9 mouse cellular contexts compared by ENCODE assay signal in genomic region chr9:58314682-58315360, GRCm38 (mm10). TPM values are rescaled to one million over a fixed set of nuclear protein-coding genes. Genes with fewer than 3 reads are reported as not detected.
A peak's percentile ranks its signal among the peaks of the same experiment; 100 is the strongest.
DNase-seq lines count a peak whose midpoint lies in the region; ATAC-seq lines count a peak whose summit lies in the region.
"Had no signal": no experiment of that assay in that cellular context is flagged by ENCODE, and none has a peak within 500 bp of the region (broad histone marks: within the 10 kb centered on the region; RNA-seq: fewer than 3 reads in every experiment).

No protein-coding gene starts in this region.

- no peak overlapping the region for H3K4me2 ChIP-seq in hindbrain, embryonic 15.5 days
- H3K4me2 ChIP-seq in neural tube, embryonic 13.5 days = no peak overlapping the region

- peak; percentile 33; the same call in 1 of the 2 replicates for ATAC-seq in hindbrain, embryonic 15.5 days (ENCODE audit: low FRiP score, low read depth)
- no peak for ATAC-seq in neural tube, embryonic 13.5 days (ENCODE audit: low read depth)

- H3K9me3 ChIP-seq in hindbrain, embryonic 15.5 days = no peaks in the 10 kb centered on the region
- no peaks in the 10 kb centered on the region for H3K9me3 ChIP-seq in neural tube, embryonic 13.5 days

- peaks cover 25% of the 10 kb centered on the region for H3K27me3 ChIP-seq in hindbrain, embryonic 15.5 days
- H3K27me3 ChIP-seq in neural tube, embryonic 13.5 days = peaks cover 40% of the 10 kb centered on the region

- peaks cover 46% of the 10 kb centered on the region for H3K4me1 ChIP-seq in hindbrain, embryonic 15.5 days (replicated peaks)
- peaks cover 63% of the 10 kb centered on the region for H3K4me1 ChIP-seq in neural tube, embryonic 13.5 days (replicated peaks)

- WGBS in hindbrain, embryonic 15.5 days = 42% methylated on average over 5 of the region's 5 CpGs
- WGBS in neural tube, embryonic 13.5 days = 36% methylated on average over 5 of the region's 5 CpGs

- H3K4me3 ChIP-seq in hindbrain, embryonic 15.5 days = no peak overlapping the region
- H3K4me3 ChIP-seq in neural tube, embryonic 13.5 days = no peak overlapping the region

- H3K9ac ChIP-seq in hindbrain, embryonic 15.5 days = no peak overlapping the region
- H3K9ac ChIP-seq in neural tube, embryonic 13.5 days = no peak overlapping the region

- DNase-seq in adrenal gland, adult (ENCODE audit: inconsistent age in 2 of 2, low spot score in 1 of 2) = peak; percentile 42 to 84
- DNase-seq in adrenal gland, adult 18-20 months (ENCODE audit: low spot score in 2 of 2) = no peak
- peak; percentile 53 to 57 for DNase-seq in right cerebral cortex, postnatal 10 days (ENCODE audit: low spot score in 2 of 2)
- DNase-seq in right cerebral cortex, postnatal 36 days (ENCODE audit: low spot score in 2 of 2) = no peak
- no peak for DNase-seq in spleen, adult 12 weeks (ENCODE audit: low spot score)
- DNase-seq in right cerebral cortex, postnatal 4 days = no peak

- H3K27ac ChIP-seq in hindbrain, embryonic 15.5 days (replicated peaks) = peak overlapping the region; percentile 66
- peak overlapping the region; percentile 77 for H3K27ac ChIP-seq in neural tube, embryonic 13.5 days (replicated peaks)

- no peaks in the 10 kb centered on the region for H3K36me3 ChIP-seq in hindbrain, embryonic 15.5 days
- no peaks in the 10 kb centered on the region for H3K36me3 ChIP-seq in neural tube, embryonic 13.5 days

RNA-seq across cellular contexts. Expression of gene Loxl1, which starts 1.8 kb away (rescaled TPM):
- 10 to 100 TPM; 19.9 to 28.1 TPM for total RNA-seq in adrenal gland, adult 18-20 months (2021)
- polyA plus RNA-seq in hindbrain, embryonic 15.5 days (2015; fragmentation: Nextera tagmentation; extraction: Ambion mirVana) = 10.3 and 10.7 TPM in 2 replicates
- 9.1 and 10.9 TPM in 2 replicates for polyA plus RNA-seq in neural tube, embryonic 13.5 days (2015; fragmentation: Nextera tagmentation; extraction: Ambion mirVana)

RNA-seq across cellular contexts. Expression of gene Tbc1d21, which starts 55.4 kb away (rescaled TPM):
- not detected for total RNA-seq in adrenal gland, adult 18-20 months (2021)
- polyA plus RNA-seq in hindbrain, embryonic 15.5 days (2015; fragmentation: Nextera tagmentation; extraction: Ambion mirVana) = not detected in 2 replicates
- not detected in 2 replicates for polyA plus RNA-seq in neural tube, embryonic 13.5 days (2015; fragmentation: Nextera tagmentation; extraction: Ambion mirVana)
- total RNA-seq: left cerebral cortex, postnatal 14 days had no signal

Comparison
In these comparisons a context has a peak if more than half of its experiments do, and no peak if none do; other contexts are left out.
1. DNase-seq: peak in adrenal gland, adult (2 of 2) and right cerebral cortex, postnatal 10 days (2 of 2); none in adrenal gland, adult 18-20 months (0 of 2), right cerebral cortex, postnatal 36 days (0 of 2), spleen, adult 12 weeks (single experiment) and right cerebral cortex, postnatal 4 days (single experiment).